14 mouse cellular contexts compared by ENCODE assay signal in the genomic region with DNA sequence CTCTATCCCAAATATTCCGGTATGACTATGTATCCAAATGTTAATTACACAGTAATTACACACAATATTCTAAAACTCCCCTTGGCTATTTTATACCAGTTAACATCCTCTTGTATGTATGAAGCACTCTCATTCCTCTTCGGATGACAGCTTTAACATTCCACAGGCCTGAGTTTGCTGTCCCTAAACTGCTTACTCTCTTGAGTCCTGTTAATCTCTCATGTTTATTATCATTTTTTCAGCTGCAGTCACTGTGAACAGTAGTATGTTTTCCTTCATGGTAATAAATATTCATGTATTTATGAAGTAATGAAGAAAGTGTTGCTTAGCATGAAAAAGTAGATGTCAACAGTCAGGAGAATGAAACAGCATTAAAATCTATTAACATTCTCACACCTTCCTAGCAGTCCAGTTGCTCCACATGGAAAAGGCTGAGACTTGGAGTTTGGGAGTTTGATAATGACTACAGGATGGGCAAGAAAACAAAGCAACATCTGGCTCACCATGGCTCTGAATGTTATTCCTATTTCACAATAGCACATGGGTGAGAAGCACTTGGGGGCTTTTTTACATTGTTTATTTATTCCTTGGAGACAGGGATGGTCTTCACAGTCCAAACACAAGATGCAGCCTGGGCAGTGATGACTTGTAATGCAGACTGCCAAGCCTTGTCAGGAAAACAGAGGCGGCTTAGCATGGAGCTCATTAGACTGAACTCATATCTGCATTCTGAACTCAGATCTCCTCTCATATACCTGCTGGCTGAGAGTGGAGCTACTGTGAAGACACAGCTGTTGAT.
"Had no signal": no experiment of that assay in that cellular context is flagged by ENCODE, and none has a peak within 500 bp of the region (broad histone marks: within the 10 kb centered on the region; RNA-seq: fewer than 3 reads in every experiment).

No protein-coding gene starts in this region.

- H3K4me2 ChIP-seq: liver, embryonic 13.5 days had no signal

- H3K27me3 ChIP-seq: liver, embryonic 13.5 days; megakaryocyte, embryonic 14.5 days had no signal

- H3K27ac ChIP-seq: layer of hippocampus, adult 2 months; liver, embryonic 13.5 days; midbrain, embryonic 10.5 days; stomach, postnatal 0 days had no signal

- H3K4me1 ChIP-seq: liver, embryonic 13.5 days; megakaryocyte, embryonic 14.5 days; midbrain, embryonic 10.5 days had no signal

- H3K4me3 ChIP-seq: layer of hippocampus, adult 2 months; liver, embryonic 13.5 days; megakaryocyte, embryonic 14.5 days; midbrain, embryonic 10.5 days had no signal

- DNase-seq: kidney, adult 11 months; kidney, postnatal 25 days; layer of hippocampus, adult 9-11 months; liver, embryonic 13.5 days; lung, adult 2 months; midbrain, embryonic 14.5 days; thymus, adult 2 months; thymus, postnatal 14 days; thymus, postnatal 4 days had no signal

- H3K9ac ChIP-seq: liver, embryonic 13.5 days had no signal

- ATAC-seq: inflammation-experienced regulatory T-cells, adult 6 months had no signal

- H3K9me3 ChIP-seq: liver, embryonic 13.5 days; megakaryocyte, embryonic 14.5 days; midbrain, embryonic 10.5 days had no signal

- H3K36me3 ChIP-seq: liver, embryonic 13.5 days; midbrain, embryonic 10.5 days had no signal
